Mouse (Mus musculus) liver, embryonic 16.5 days (tissue): ENCODE data around the gene Mars2. TPM values are rescaled to one million over a fixed set of nuclear protein-coding genes. Genes with fewer than 3 reads are reported as not detected.
A peak's percentile ranks its signal among the peaks of the same experiment; 100 is the strongest.

Experiments used
- ATAC-seq: fragments of 200-750 bp; cut with Nextera tagmentation; 2 replicates; pipeline ENCODE4 v1.8.0; 2017; ENCODE audit warnings: low read depth, mild to moderate bottlenecking, moderate number of reproducible peaks, moderate library complexity
- H3K27ac ChIP-seq: fragments of 300-500 bp; sonication (generic); 2 replicates; pipeline ENCODE4 v1.5.1; 2014; ENCODE audit warnings: mild to moderate bottlenecking, low read length
- H3K27me3 ChIP-seq: fragments of 300-500 bp; sonication (generic); 2 replicates; pipeline ENCODE4 v1.6.1; 2014; ENCODE audit warnings: low read depth, low read length, mixed read lengths; ENCODE audit not compliant: control insufficient read depth, insufficient read depth
- H3K36me3 ChIP-seq: fragments of 300-500 bp; sonication (generic); 2 replicates; pipeline ENCODE4 v1.6.1; 2014; ENCODE audit warnings: mild to moderate bottlenecking; ENCODE audit not compliant: control insufficient read depth, insufficient read depth
- H3K4me1 ChIP-seq: fragments of 300-500 bp; sonication (generic); 2 replicates; pipeline ENCODE4 v1.6.1; 2014; ENCODE audit warnings: low read depth, low read length, mixed read lengths; ENCODE audit not compliant: control insufficient read depth
- H3K4me2 ChIP-seq: fragments of 300-500 bp; sonication (generic); 2 replicates; pipeline ENCODE4 v1.6.1; 2014; ENCODE audit warnings: low read depth, low read length, mixed read lengths
- H3K4me3 ChIP-seq: fragments of 300-500 bp; sonication (generic); 2 replicates; pipeline ENCODE4 v1.5.1; 2014; ENCODE audit warnings: low read depth, mild to moderate bottlenecking, low read length
- H3K9ac ChIP-seq: fragments of 300-500 bp; sonication (generic); 2 replicates; pipeline ENCODE4 v1.6.1; 2014; ENCODE audit warnings: low read depth, low read length
- H3K9me3 ChIP-seq: fragments of 300-500 bp; sonication (generic); replicated peaks from 2 replicates; pipeline ENCODE4 v1.6.1; 2016; ENCODE audit warnings: low read length; ENCODE audit not compliant: control insufficient read depth
- WGBS: fragments of 180-500 bp; shearing (Covaris S2); extraction: QIAGEN DNeasy Blood & Tissue Kit; methylation state at CpG from one replicate; pipeline ENCODE4 v1.1.7; 2014; ENCODE audit not compliant: insufficient replicate concordance; 5-methylcytosine and 5-hydroxymethylcytosine counted together
- polyA plus RNA-seq: library from polyadenylated mRNA; unstranded; fragments of >200 nt; fragmentation: Nextera tagmentation; extraction: Ambion mirVana; gene quantifications from 2 replicates; pipeline ENCODE4 v1.2.1, GENCODE M21; 2015

The Mars2 gene
- polyA plus RNA-seq, 1 experiment from 2014 or later: 1.4 TPM

- H3K9ac ChIP-seq: no peak overlapping the region
- no peak overlapping the region for H3K27ac ChIP-seq
- H3K9me3 ChIP-seq: no peaks in the 10 kb centered on the region
- no peak for ATAC-seq
- no peaks in the 10 kb centered on the region for H3K36me3 ChIP-seq
- 66% methylated on average over 8 of the region's 8 CpGs for WGBS
- no peaks in the 10 kb centered on the region; the same call in 1 of the 2 replicates for H3K4me1 ChIP-seq
- no peak overlapping the region for H3K4me3 ChIP-seq
- no peak overlapping the region for H3K4me2 ChIP-seq
- peaks cover 12% of the 10 kb centered on the region for H3K27me3 ChIP-seq
These were observed 8.6 kb upstream of the Mars2 start for GRCm38 (mm10) chr1:55228256-55228884.

- H3K9me3 ChIP-seq: no peaks in the 10 kb centered on the region
- 59% methylated on average over 16 of the region's 16 CpGs for WGBS
These were observed 2.0 kb upstream of the Mars2 start for GRCm38 (mm10) chr1:55234910-55235520.

GRCm38 (mm10) chr1:55236487-55236886 lies 490 bp upstream of the Mars2 start:
- no peaks in the 10 kb centered on the region for H3K27me3 ChIP-seq
- H3K4me3 ChIP-seq: peak overlapping the region; percentile 89
- WGBS: 20% methylated on average over 5 of the region's 5 CpGs
- peak overlapping the region; percentile 62 for H3K9ac ChIP-seq
- H3K4me2 ChIP-seq: peak overlapping the region; percentile 97
- peaks cover 16% of the 10 kb centered on the region for H3K4me1 ChIP-seq
- H3K36me3 ChIP-seq: no peaks in the 10 kb centered on the region
- no peaks in the 10 kb centered on the region for H3K9me3 ChIP-seq
- H3K27ac ChIP-seq: no peak overlapping the region
- ATAC-seq: no peak

More at GRCm38 (mm10) chr1:55234910-55235520, 2.0 kb upstream of the Mars2 start:
- H3K4me3 ChIP-seq: no peak overlapping the region
- H3K4me2 ChIP-seq: no peak overlapping the region
- H3K27me3 ChIP-seq: no peaks in the 10 kb centered on the region
- no peak for ATAC-seq
- H3K9ac ChIP-seq: no peak overlapping the region
- H3K36me3 ChIP-seq: no peaks in the 10 kb centered on the region
- H3K27ac ChIP-seq: no peak overlapping the region
- H3K4me1 ChIP-seq: peaks cover 16% of the 10 kb centered on the region

GRCm38 (mm10) chr1:55237643-55238161 lies 725 bp downstream of the Mars2 start:
- peak; percentile 7; the same call in 1 of the 2 replicates for ATAC-seq

GRCm38 (mm10) chr1:55238496-55238895 lies 1.5 kb downstream of the Mars2 start:
- 22% methylated on average over 13 of the region's 13 CpGs for WGBS
- Histone ChIP-seq H3K4me3 (peak overlapping the region; percentile 89), H3K4me2 (peak overlapping the region; percentile 97), H3K27ac (no peak overlapping the region), H3K9ac (peak overlapping the region; percentile 82), H3K4me1 (peaks cover 16% of the 10 kb centered on the region), H3K36me3 (no peaks in the 10 kb centered on the region), H3K27me3 (no peaks in the 10 kb centered on the region), H3K9me3 (no peaks in the 10 kb centered on the region)
- ATAC-seq: no peak

More at GRCm38 (mm10) chr1:55237643-55238161, 725 bp downstream of the Mars2 start:
- 0% methylated on average over 23 of the region's 23 CpGs for WGBS
- H3K4me3 ChIP-seq: peak overlapping the region; percentile 89
- H3K9ac ChIP-seq: peak overlapping the region; percentile 82
- peak overlapping the region; percentile 97 for H3K4me2 ChIP-seq
- no peaks in the 10 kb centered on the region for H3K36me3 ChIP-seq
- peak overlapping the region; percentile 90 for H3K27ac ChIP-seq
- H3K27me3 ChIP-seq: no peaks in the 10 kb centered on the region
- H3K9me3 ChIP-seq: no peaks in the 10 kb centered on the region
- H3K4me1 ChIP-seq: peaks cover 16% of the 10 kb centered on the region

- no peak overlapping the region for H3K9ac ChIP-seq
- WGBS: 0% methylated on average over 1 of the region's 1 CpGs
- ATAC-seq: no peak
- peaks cover 16% of the 10 kb centered on the region for H3K4me1 ChIP-seq
- no peaks in the 10 kb centered on the region for H3K36me3 ChIP-seq
- H3K27me3 ChIP-seq: no peaks in the 10 kb centered on the region
- peak overlapping the region; percentile 89 for H3K4me3 ChIP-seq
- H3K4me2 ChIP-seq: peak overlapping the region; percentile 97
- H3K9me3 ChIP-seq: no peaks in the 10 kb centered on the region
- H3K27ac ChIP-seq: no peak overlapping the region
These were observed 2.3 kb downstream of the Mars2 start for GRCm38 (mm10) chr1:55239237-55239636.

GRCm38 (mm10) chr1:55246374-55246773 lies 9.4 kb downstream of the Mars2 start:
- Histone ChIP-seq H3K27ac (no peak overlapping the region), H3K9ac (no peak overlapping the region), H3K27me3 (no peaks in the 10 kb centered on the region), H3K4me3 (no peak overlapping the region), H3K36me3 (no peaks in the 10 kb centered on the region), H3K4me1 (no peaks in the 10 kb centered on the region), H3K9me3 (no peaks in the 10 kb centered on the region), H3K4me2 (no peak overlapping the region)
- WGBS: 54% methylated on average over 2 of the region's 2 CpGs
- no peak for ATAC-seq

- H3K4me2 ChIP-seq: no peak overlapping the region
- H3K27ac ChIP-seq: no peak overlapping the region
- no peaks in the 10 kb centered on the region; the same call in 1 of the 2 replicates for H3K4me1 ChIP-seq
- no peak overlapping the region for H3K4me3 ChIP-seq
- H3K9ac ChIP-seq: no peak overlapping the region
- no peaks in the 10 kb centered on the region for H3K36me3 ChIP-seq
- no peak for ATAC-seq
- no peaks in the 10 kb centered on the region for H3K27me3 ChIP-seq
- WGBS: 12% methylated on average over 2 of the region's 2 CpGs
- H3K9me3 ChIP-seq: no peaks in the 10 kb centered on the region
These were observed 27.4 kb downstream of the Mars2 start for GRCm38 (mm10) chr1:55264385-55264784.

- H3K9ac ChIP-seq: no peak overlapping the region
- H3K4me1 ChIP-seq: no peaks in the 10 kb centered on the region; the same call in 1 of the 2 replicates
- no peaks in the 10 kb centered on the region for H3K9me3 ChIP-seq
- 34% methylated on average over 2 of the region's 2 CpGs for WGBS
- H3K4me3 ChIP-seq: no peak overlapping the region
- H3K36me3 ChIP-seq: no peaks in the 10 kb centered on the region
- no peak overlapping the region for H3K4me2 ChIP-seq
- no peak for ATAC-seq
- H3K27me3 ChIP-seq: no peaks in the 10 kb centered on the region
- H3K27ac ChIP-seq: no peak overlapping the region
These were observed 28.5 kb downstream of the Mars2 start for GRCm38 (mm10) chr1:55265447-55265846.
